Mouse (Mus musculus) liver, adult (tissue): Measurements from ENCODE around the gene Axin2.

ENCODE experiments used
- GATA4 ChIP-seq: IDR thresholded peaks from 2 replicates; pipeline ENCODE4 v1.6.1; 2014; ENCODE audit warnings: mild to moderate bottlenecking, low read length; ENCODE audit not compliant: insufficient replicate concordance

The Axin2 gene

DNA sequence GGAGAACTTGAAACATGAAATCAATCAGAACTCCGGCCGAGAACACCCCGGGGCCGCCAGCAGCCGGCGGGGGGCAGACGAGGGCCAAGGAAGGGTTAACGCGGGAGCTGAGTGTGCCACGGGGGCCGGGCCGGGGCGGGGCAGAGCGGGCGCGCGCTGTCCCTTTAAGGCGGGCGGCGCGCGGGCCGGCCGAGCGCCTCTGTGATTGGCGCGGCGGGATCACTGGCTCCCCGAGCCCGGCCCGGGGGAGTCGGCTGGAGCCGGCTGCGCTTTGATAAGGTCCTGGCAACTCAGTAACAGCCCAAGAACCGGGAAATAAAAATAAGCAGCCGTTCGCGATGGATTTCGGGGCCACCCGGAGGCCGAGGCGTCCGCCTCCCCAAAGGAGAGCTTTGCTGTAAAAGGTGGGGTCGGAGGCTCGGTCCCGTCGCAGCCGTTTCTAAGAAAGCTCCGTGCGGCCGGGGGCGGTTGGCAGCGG is at the start of gene Axin2:
Gene Axin2, plus strand, starts transcription at position 192 of the 478 bp plus-strand sequence.
- TF ChIP-seq GATA4, result peak; percentile 64; the same call in 1 of the 2 replicates

DNA sequence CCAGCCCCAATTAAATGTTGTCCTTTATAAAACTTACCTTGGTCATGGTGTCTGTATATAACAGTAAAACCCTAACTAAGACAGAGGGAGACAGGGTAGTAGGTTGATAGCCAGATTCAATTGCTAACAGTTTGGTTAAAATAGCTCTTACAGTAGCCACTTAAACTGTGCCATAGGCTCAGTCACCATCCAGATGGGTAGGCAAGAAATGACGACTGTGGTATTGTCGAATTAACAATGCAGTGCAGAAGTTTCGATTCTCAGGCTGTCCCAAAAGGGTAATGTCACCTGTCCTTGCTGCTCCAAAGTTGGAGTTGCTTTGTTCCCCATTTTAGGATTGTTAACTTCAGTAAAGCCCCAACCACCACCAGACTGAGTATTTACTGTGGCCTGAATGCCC is 48.4 kb upstream of the Axin2 start:
- TF ChIP-seq GATA4, result no peak

DNA sequence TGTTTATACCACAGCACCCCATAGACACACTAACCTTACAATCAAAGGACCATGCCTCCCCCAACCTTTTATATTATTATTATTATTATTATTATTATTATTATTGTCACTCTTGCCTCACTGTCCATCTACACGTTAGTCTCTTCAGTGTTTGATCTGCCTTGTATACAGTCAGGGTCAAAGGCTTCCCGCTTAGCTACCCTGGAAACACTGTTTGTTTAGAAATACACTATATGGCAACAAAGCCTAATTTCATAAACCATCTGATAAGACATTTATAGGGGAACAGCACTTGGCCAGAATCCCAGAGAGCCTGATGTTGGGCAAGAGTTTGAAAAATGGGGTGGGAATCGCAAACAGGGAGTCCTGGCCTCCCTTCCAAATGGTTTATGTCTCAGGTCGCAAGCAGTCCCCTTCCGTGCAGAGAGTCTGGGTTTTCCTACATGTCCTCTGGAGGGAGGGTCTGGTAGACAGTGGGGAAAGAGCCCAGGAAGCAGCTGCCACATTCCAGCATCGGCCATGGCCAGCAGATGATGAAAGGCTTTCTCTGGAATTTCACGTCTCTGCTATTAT is 43.4 kb upstream of the Axin2 start:
- no peak for TF ChIP-seq GATA4

DNA sequence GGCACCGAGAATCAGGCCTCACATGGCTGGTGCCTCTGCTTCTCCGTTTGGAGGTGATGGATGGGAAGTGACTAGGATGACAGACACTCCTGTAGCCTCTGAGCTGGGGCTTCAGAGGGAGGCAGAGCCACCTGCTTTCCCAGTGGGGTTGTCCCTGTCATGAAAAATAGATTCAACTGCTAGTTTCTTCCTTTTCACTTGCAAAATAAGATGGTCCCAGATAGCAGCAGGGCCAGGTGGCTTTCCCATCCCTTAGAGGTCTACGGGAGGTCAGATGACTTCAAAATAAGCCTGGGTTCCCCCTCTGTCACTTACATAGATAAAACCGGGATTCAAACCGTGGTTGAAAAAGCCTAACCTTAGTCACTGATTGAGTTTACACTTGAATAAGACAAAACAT is 42.6 kb upstream of the Axin2 start:
- no peak for TF ChIP-seq GATA4

DNA sequence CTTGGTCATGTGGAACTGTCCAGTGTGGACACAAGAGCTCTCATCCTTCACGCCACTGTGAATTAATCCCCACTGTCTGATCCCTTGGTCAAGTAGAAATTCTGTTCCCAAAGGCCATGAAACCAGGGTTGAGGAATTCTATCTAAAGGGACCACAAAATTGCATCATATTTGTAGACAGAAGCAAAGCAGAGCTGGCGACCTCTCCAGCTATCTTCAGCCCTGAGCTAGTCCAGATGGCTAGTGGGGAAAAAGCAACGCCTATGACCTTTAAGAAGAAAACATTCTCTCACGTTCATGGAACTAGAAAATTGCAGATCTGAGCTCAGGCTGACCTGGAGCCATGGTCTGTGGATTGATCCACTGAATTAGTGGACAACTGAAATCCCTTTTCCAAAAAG is 39.6 kb upstream of the Axin2 start:
- no peak for TF ChIP-seq GATA4

DNA sequence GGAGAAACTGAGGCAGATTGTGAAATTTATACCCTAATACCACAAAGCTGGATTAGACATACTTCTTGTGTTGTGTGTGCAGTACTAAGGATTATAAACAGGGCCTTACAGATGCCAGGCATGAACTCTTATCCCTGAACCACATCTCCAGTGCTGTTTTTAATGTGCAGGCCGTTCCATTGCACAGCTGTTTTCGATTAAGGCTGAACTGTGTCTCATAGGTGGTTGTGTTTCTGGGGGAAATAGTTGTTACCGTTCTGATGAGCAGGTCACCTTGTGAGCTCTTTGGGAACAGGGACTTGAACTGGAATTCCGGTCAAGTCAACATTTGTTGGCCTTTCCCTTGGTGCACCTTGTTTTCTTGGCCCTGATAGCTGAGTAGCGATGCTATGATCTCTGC is 38.5 kb upstream of the Axin2 start:
- no peak for TF ChIP-seq GATA4

DNA sequence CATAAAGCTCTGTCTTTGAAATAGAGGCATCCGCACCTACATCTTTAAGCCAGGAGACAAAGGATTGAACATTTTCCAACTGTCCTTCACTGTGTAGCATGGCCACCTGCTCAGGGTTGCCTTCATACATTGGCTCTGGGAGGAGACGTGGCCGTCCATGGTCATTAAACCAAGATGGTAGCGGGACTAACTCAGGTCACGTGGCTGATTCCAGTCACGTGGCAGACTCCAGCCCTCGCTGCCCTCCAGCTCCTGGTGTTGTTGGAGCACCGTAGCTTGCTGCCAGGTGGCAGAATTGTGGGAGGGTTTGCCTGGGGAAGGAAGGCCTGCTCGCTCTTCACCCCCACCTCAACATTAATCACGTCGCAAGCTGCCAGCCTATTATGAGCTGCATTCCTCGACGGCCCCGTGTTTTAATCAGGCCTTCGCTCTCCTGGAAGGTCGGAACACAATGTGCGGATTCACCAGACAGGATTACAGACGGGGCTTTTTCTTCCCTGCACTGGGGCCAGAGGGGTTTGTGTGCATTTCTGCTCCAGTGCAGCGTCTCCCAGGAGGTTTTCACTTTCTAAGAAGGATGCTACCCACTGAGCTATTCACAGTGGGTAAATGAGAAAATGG is 34.8 kb upstream of the Axin2 start:
- no peak for TF ChIP-seq GATA4

DNA sequence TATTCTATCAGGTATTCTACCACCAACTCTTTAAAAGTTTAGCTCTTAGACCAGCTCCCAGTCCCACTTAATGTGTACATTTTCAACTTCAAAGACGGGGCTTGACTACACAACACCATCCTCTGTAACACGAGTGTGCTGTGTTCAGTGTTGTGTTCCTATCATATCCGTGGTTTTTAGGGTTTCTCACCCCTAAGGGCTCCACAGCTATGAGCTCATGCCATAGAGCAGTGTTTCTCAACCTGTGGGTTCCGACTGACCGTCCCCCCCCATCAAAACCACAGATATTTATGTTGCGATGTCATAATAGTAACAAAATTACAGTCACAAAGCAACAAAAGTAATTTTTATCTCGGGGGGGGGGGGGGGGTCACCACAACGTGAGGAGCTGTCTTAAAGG is 34.1 kb upstream of the Axin2 start:
- no peak for TF ChIP-seq GATA4

DNA sequence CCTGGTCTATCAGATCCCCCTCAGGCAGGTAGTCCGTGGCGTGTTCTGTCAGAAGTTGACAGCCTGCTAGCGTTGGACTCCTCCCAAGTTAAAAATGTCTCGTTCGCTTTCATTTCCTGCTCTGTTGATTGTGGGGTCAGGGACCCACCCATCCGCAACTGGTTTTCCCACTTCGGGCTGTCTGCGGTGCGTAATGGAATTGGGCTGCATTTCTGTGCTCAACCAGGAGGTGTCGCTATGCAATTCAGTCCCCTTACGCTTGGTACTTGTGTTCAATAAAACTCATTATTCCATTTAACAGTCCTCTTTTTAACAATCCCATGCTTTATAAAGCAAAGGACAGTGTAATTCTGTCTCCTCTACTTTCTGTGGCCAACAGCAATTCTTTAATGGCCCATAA is 31.0 kb upstream of the Axin2 start:
- TF ChIP-seq GATA4, result no peak

DNA sequence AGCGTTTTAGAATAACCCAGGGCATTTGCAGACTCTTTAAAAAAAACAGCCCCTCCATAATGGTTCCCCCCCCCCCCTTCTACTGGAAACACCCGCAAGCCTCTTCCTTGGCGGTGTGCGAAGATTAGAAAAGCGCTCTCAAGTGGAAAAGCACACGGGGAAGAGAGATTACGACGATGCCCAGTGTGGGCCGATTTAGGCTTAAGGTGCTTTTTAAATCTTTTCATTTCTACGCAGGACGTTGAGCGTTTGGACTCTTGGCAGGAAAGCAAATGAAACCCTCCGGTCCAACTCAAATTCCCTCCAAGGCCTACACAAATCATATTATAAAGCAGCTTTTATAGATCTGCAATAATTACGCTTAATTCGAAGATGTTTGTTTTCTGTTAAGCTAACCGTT is 29.6 kb upstream of the Axin2 start:
- no peak for TF ChIP-seq GATA4

DNA sequence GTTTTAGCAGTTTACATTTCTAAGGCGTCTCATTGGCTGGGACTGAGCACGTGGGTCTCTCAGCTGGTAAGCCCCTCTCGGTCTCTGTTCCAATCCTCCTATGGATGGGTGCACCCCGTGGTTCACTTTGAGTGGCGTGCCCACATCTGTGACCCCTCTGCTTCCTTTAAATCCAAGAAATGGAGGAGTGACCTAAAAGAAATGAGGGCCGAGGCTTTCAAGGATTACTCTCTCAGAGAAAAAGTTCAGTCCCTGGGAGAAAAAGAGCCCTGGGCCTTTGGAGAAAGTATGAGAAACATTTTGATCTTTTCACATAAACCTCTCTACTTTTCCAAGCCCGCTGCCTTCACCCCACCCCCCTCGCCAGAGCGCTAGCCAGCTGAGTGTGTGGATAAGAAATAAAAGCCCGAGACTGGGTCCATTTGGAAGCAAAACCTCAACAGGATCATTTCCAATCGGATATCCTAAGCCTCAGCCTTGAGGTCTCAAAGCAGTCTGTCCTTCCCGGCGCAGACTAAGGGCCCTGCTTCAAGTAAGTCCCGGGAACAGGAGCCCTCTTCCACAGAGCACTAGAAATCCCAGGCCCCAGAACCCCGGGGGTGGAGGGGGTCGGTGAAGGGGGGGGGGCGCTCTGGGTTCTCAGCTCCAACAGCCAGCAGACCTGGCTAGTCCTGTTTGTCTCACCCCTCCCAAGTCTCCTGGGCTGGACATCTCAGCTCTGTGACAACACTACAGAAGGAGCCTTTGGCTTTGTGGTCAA is 28.9 kb upstream of the Axin2 start:
- TF ChIP-seq GATA4, result no peak

DNA sequence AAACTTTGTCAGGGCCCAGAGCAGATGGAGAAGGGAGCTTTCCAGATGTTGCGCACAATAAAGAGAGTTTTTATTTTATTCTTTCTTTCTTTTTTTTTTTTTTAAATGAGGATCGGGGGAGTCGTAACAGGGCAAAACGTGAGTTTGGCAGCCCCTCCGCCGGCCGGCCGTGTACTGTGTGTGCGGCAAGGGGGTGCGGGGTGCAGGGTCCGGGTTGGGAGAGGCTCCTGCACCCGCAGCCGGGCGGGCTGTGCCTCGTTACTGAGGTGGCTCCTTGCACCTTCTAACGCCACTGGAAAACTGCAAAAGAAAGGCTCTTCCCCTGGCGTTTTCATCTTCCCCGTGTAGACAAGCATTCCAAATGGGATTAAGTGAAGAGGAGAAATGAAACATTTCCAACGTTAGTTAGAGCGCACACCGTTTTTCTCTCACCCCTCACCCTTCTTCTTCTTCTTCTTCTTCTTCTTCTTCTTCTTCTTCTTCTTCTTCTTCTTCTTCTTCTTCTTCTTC is 28.2 kb upstream of the Axin2 start:
- no peak for TF ChIP-seq GATA4

DNA sequence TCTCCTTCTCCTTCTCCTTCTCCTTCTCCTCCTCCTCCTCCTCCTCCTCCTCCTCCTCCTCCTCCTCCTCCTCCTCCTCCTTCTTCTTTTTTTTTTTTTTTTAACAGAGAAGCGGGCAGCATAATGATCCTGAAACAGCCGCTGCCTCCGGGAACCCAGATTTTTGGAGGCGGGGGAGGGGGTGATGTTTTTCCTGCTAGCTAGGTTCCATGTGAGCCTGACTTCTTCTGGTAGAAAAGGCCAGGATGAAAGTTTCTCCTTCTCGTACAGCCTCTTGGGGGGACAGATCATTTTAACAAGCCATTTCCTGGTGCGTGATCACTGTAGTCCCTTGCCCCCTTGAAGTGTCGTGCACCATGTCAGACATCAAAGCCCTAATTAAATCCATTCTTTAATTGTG is 27.7 kb upstream of the Axin2 start:
- TF ChIP-seq GATA4, result no peak

DNA sequence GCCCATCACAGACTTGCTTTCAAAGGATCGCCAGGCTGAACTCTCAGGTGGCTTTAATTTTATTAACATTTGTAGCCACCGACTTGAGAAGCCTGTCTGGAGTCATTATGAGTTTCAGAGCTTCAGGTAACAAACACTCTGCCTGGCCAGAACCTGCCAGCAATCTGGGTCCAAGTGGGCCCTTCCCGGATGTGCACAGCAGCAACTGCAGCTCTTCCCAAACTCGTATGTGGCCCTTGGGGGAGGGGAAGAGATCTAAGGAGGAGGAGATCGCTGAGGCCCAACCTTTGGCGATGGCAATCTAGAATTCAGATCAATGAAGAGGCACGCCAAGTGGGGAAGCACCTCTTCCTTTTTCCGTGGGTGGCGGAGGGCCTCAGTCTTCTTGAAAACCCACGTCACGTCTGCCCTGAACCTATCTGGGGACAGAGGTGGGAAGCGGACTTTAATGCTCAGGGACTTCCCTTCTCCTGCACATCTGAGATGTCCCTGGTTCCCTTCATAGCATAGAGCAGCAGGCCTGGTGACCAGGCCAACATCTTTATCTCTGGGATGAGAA is 26.8 kb upstream of the Axin2 start:
- no peak for TF ChIP-seq GATA4

DNA sequence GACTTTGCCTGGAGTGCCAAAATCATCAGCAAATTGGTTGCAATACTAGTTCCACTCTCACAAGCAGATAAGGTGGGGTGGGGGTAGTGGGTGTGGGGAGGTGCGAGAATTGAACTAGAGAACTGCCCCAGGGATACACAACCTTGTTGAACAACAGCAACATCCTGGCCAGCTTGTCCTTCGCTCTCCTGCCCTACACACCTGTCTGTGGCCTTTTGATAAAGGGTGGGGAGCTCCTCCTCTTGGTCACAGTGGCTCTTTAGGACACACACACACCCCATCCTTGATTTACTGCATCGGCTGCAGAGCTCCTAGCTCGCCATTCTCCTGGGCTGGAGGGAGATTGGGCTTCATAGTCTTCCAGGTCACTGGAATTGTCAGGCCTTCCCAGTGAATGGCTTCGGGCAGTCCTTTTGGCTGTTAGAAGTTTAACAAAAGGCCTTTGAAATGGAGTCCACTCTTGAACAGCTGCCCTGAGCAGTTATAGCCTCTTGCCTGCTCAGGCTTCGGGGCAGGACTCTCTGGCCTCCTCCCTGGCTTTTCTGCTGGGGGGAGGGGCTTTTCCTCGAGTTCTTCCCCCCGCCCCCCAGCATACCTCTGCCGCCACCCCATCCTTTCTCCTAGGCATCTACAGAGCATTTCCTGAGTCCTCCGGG is 26.2 kb upstream of the Axin2 start:
- no peak for TF ChIP-seq GATA4

DNA sequence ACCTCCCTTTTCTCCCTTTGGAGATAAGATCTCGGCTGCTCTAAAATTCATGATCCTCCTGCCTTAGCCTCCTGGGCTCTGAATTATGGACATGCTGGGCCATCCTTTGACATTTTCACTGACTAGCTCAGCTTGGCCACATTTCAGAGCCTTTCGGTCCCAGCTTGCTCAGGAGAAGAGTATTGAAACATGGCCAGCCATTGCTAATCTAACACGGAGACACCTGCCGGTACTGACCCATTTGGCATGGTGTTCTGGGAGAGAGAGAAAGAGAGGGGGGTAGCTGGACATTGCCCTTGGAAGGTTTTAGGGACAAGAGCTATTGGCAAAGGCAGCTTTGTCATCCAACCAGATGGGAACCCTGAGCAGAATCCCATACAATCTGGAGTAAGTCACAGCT is 23.1 kb upstream of the Axin2 start:
- no peak for TF ChIP-seq GATA4

DNA sequence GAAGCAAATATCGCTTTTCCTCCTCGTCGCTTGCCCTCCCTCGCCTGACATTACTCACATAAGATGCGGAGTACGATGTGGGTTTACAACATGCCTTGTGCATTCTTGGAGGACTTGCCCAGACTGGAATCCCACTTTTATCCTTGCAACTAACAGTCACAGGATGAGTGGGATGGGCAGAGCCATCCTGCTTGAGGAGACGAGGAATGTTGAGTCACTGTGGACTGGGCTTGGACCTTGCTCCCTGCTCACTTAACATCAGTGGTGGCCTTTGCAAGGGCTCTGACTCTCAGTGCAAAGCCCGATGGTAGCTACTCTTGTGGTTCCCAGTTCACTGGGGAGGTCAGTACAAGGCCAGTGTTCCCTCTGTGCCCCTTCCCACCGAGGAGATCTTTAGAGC is 22.1 kb upstream of the Axin2 start:
- no peak for TF ChIP-seq GATA4
